Mouse (Mus musculus): ENCODE data around the gene Gm49711. TPM values are rescaled to one million over a fixed set of nuclear protein-coding genes. Genes with fewer than 3 reads are reported as not detected.

Gm49711 gene
- not detected in 2 replicates for total RNA-seq (2014; fragmentation: Nextera tagmentation)
- total RNA-seq (2017): not detected in 2 replicates
- polyA plus RNA-seq (2012): 4.0 and 4.2 TPM in 2 replicates

DNA sequence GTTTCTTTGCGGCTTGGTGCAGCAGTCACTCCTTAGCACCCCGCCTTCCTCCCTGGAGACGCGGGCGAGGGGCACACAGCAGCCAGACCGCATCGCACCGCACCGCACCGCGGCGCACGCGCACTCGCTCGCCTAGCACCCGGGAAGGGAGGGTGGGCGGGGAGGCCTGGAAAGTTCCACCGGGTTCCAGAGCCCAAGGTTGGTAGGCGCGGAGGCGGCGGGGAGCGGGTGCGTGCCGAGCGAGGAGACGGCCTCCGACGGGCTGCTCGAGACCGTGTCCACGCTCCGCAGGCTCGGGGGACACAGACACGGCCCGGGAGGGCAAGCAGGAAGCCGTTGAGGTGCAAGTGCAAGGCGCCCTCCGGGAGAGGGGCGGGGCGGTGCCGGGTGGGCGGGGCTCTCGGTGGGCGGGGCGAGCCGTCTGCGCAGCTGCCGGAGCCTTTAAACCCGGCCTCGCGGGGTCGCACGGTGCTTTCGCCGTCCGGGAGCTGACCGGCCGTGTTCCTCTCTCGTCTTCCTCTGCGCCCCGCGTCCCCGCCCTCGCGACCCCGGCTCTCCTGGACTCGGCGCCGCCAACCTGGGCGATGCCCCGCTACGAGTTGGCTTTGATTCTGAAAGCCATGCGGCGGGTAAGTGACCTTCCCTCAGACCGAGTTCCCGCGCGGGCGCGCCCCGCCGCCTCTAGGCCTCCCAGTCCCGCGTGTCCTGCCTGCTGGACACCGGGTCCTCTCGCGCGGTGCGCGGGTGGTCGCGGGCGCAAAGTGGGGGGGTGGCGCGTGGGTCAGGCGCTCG, at the start of gene Gm49711, which contains the start of the genes Mrps6 and Slc5a3:
Gene Gm49711 (plus strand): TSS at position 465 of the 792 bp plus-strand sequence.
Gene Mrps6 (plus strand): TSS at position 419 of the 792 bp plus-strand sequence.
Gene Slc5a3 (plus strand): TSS at position 471 of the 792 bp plus-strand sequence.
- no peak for TF ChIP-seq TAL1 (conservative IDR thresholded peaks at IDR 0.05; ENCODE audit: low read depth, low read length)
- no peak for TF ChIP-seq GATA2 (IDR thresholded peaks at IDR 0.05; ENCODE audit: borderline replicate concordance, low read depth, low read length)
- TF ChIP-seq POLR2AphosphoS5 (IDR thresholded peaks at IDR 0.05; ENCODE audit: insufficient replicate concordance, low read depth, low read length): no peak
- no peak for TF ChIP-seq CTCF (IDR thresholded peaks at IDR 0.05; ENCODE audit: low read depth, low read length)
- no peak for TF ChIP-seq GATA1 (IDR thresholded peaks at IDR 0.05; ENCODE audit: borderline replicate concordance, low read length)
- DNase-seq (ENCODE audit: low spot score) (peak; percentile 94), ATAC-seq (ENCODE audit: extremely low read depth, insufficient number of reproducible peaks, low FRiP score, poor library complexity, severe bottlenecking) (peak; percentile 65)
- H3K9me3 ChIP-seq (replicated peaks): peaks cover 15% of the 10 kb centered on the region
- peaks cover 35% of the 10 kb centered on the region for H3K36me3 ChIP-seq (replicated peaks)
- H3K4me3 ChIP-seq (ENCODE audit: low read depth, low read length): peak within 1 kb of the TSS; percentile 88
- H3K4me1 ChIP-seq (ENCODE audit: insufficient read depth, low read depth, low read length): peaks cover 20% of the 10 kb centered on the region
- peaks cover 8% of the 10 kb centered on the region; the same call in 1 of the 2 replicates for H3K27me3 ChIP-seq (ENCODE audit: insufficient read depth, low read length)

DNA sequence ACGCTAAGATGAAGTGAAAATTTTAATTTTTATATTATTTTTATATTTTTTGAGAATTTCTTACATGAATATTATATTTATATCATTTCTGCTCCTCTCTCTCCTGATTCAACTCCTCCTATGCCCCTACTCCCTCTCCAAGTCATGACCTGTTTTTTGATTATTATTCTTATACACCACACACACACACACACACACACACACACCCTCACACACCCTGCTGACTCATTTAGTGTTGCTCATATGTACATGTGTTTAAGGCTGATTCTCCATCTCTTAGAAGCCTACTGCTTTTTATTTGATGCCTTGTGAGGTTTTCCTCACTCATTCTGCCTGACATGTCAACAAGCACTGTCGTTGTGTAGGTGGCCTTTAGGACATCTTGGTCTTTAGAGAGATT, 48.5 kb upstream of the Gm49711 start:
- ATAC-seq (ENCODE audit: extremely low read depth, insufficient number of reproducible peaks, low FRiP score, poor library complexity, severe bottlenecking): no peak
- Histone ChIP-seq H3K36me3 (replicated peaks) (no peaks in the 10 kb centered on the region), H3K9me3 (replicated peaks) (no peaks in the 10 kb centered on the region), H3K4me1 (ENCODE audit: insufficient read depth, low read depth, low read length) (no peaks in the 10 kb centered on the region), H3K4me3 (ENCODE audit: low read depth, low read length) (no peak overlapping the region), H3K27me3 (ENCODE audit: insufficient read depth, low read length) (peaks cover 13% of the 10 kb centered on the region)
- TF ChIP-seq TAL1 (conservative IDR thresholded peaks at IDR 0.05; ENCODE audit: low read depth, low read length) (no peak), CTCF (IDR thresholded peaks at IDR 0.05; ENCODE audit: low read depth, low read length) (no peak), GATA1 (IDR thresholded peaks at IDR 0.05; ENCODE audit: borderline replicate concordance, low read length) (no peak), POLR2AphosphoS5 (IDR thresholded peaks at IDR 0.05; ENCODE audit: insufficient replicate concordance, low read depth, low read length) (no peak), GATA2 (IDR thresholded peaks at IDR 0.05; ENCODE audit: borderline replicate concordance, low read depth, low read length) (no peak)
- no peak for DNase-seq (ENCODE audit: low spot score)

DNA sequence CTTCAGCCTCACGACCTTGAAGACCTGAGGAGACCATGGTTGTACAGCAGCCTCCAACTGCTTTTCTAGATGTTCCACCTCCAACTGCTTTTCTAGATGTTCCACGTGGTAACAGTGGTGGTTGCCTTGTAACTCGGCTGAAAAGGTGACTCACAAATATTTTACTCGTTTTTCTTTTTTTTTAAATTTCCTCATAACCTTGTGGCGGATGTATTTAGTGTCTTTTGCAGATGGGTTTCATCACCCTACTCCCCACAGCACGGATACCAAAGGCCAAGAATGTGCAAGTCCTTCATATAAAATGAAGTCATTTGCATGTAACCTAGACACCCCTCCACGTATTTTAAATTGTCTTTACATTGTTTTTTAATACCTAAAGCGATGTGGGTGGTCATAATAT, 41.3 kb upstream of the Gm49711 start:
- no peak for DNase-seq (ENCODE audit: low spot score)
- H3K36me3 ChIP-seq (replicated peaks): no peaks in the 10 kb centered on the region
- ATAC-seq (ENCODE audit: extremely low read depth, insufficient number of reproducible peaks, low FRiP score, poor library complexity, severe bottlenecking): no peak
- H3K27me3 ChIP-seq (ENCODE audit: insufficient read depth, low read length): peaks cover 30% of the 10 kb centered on the region
- H3K4me3 ChIP-seq (ENCODE audit: low read depth, low read length): no peak overlapping the region
- H3K9me3 ChIP-seq (replicated peaks): no peaks in the 10 kb centered on the region
- peaks cover 4% of the 10 kb centered on the region for H3K4me1 ChIP-seq (ENCODE audit: insufficient read depth, low read depth, low read length)
- TF ChIP-seq GATA1 (IDR thresholded peaks at IDR 0.05; ENCODE audit: borderline replicate concordance, low read length) (no peak), TAL1 (conservative IDR thresholded peaks at IDR 0.05; ENCODE audit: low read depth, low read length) (no peak), CTCF (IDR thresholded peaks at IDR 0.05; ENCODE audit: low read depth, low read length) (no peak), GATA2 (IDR thresholded peaks at IDR 0.05; ENCODE audit: borderline replicate concordance, low read depth, low read length) (no peak)

DNA sequence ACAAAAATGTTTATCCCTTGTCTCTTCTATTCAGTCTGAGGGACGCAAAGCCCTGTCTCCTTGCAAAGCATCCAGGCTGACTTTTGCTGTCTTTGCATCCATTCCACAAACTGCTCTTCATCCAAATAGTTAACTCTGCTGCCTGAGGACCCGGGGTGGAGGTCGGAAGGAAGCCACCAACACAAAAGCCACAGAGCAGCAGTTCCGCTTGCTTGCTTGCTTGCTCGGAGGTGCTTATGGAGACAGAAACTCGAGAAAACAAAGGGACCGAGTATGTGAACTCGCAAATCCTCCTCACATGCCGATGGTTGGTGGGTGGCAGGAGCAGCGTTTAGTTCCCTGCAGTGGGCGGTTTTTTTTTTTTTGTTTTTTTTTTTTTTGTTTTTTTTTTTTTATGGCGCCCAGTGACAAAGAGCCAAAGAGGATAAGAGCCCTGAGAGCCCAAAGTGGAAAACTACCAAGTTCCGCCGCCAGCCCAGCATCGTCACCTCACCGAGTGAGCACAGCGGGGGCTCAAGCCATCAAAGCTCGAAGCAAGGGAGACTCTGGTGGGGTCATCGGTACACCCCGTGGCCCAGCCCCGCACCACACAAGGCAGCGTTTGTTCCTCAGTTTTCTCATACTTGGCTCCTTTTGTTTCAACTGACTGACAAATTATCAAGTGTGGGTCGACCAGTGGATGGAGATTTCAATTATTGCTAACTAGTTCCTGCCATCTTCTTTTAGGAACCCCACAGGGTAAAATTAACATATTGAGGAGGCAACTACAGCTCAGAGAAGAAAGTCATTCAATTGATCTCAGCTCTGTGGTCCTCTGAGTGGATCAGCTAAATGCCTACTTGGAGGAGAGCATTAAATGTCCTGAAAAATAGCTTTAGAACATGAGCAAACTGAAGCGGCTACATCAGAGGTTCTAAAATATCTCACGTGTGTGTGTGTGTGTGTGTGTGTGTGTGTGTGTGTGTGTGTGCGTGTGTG, 38.7 kb upstream of the Gm49711 start:
- DNase-seq (ENCODE audit: low spot score) (no peak), ATAC-seq (ENCODE audit: extremely low read depth, insufficient number of reproducible peaks, low FRiP score, poor library complexity, severe bottlenecking) (no peak)
- Histone ChIP-seq H3K9me3 (replicated peaks) (no peaks in the 10 kb centered on the region), H3K36me3 (replicated peaks) (no peaks in the 10 kb centered on the region), H3K27me3 (ENCODE audit: insufficient read depth, low read length) (peaks cover 23% of the 10 kb centered on the region), H3K4me3 (ENCODE audit: low read depth, low read length) (no peak overlapping the region), H3K4me1 (ENCODE audit: insufficient read depth, low read depth, low read length) (peaks cover 9% of the 10 kb centered on the region)
- TF ChIP-seq GATA1 (IDR thresholded peaks at IDR 0.05; ENCODE audit: borderline replicate concordance, low read length) (no peak), TAL1 (conservative IDR thresholded peaks at IDR 0.05; ENCODE audit: low read depth, low read length) (no peak), POLR2AphosphoS5 (IDR thresholded peaks at IDR 0.05; ENCODE audit: insufficient replicate concordance, low read depth, low read length) (no peak), CTCF (IDR thresholded peaks at IDR 0.05; ENCODE audit: low read depth, low read length) (no peak), GATA2 (IDR thresholded peaks at IDR 0.05; ENCODE audit: borderline replicate concordance, low read depth, low read length) (no peak)

DNA sequence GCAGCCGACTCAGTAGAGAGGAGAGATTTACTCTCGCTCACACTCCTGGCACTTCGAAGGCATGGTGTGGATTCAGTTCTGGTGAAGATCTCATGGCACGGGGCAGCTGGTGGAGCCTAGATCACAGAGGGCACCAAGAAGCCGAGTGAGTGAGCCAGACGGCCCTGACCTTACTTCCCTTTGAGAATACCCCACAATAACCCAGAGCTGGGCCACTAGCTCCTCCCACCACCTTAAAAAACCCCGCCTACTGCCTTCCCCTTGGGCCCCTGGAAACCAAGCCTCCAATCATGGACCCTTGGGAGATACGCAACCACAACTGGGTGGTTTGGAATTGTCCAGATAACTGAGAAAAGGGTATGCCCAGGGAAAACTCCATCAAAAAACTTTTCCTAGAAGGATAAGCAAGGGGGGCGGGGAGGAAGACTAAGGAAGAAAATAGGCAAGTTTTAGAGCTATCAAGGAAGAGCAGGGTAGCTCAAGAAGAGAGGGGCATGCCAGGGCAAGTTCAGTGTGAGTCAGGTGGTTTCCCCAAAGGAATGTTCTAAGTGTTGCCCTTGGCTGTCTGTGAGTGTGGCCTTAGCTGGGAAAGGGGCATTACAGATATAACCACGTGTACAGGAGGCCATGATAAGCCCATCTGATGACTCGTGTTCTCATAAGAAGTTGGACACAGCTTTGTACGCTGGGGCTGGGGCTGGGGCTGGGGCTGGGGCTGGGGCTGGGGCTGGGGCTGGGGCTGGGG, 36.3 kb upstream of the Gm49711 start:
- Histone ChIP-seq H3K9me3 (replicated peaks) (no peaks in the 10 kb centered on the region), H3K36me3 (replicated peaks) (no peaks in the 10 kb centered on the region), H3K27me3 (ENCODE audit: insufficient read depth, low read length) (peaks cover 30% of the 10 kb centered on the region), H3K4me3 (ENCODE audit: low read depth, low read length) (no peak overlapping the region), H3K4me1 (ENCODE audit: insufficient read depth, low read depth, low read length) (peaks cover 9% of the 10 kb centered on the region)
- DNase-seq (ENCODE audit: low spot score) (peak; percentile 14), ATAC-seq (ENCODE audit: extremely low read depth, insufficient number of reproducible peaks, low FRiP score, poor library complexity, severe bottlenecking) (no peak)
- TF ChIP-seq TAL1 (conservative IDR thresholded peaks at IDR 0.05; ENCODE audit: low read depth, low read length) (no peak), GATA2 (IDR thresholded peaks at IDR 0.05; ENCODE audit: borderline replicate concordance, low read depth, low read length) (no peak), CTCF (IDR thresholded peaks at IDR 0.05; ENCODE audit: low read depth, low read length) (no peak), GATA1 (IDR thresholded peaks at IDR 0.05; ENCODE audit: borderline replicate concordance, low read length) (no peak), POLR2AphosphoS5 (IDR thresholded peaks at IDR 0.05; ENCODE audit: insufficient replicate concordance, low read depth, low read length) (no peak)

Measured in G1E (cell line).